Mouse (Mus musculus): Measurements from ENCODE around the gene Farp1. TPM values are rescaled to one million over a fixed set of nuclear protein-coding genes. Genes with fewer than 3 reads are reported as not detected.
"Not testable (repeated sequence)": the region's sequence is repeated elsewhere in the genome, so short reads cannot be mapped to it uniquely, and the experiment has no call there.

Gene Farp1
- polyA plus RNA-seq, 3 experiments from 2014 or later: 2.0 to 3.1 (median 2.9) TPM

GRCm38 (mm10) chr14:121189840-121190239 is 154.8 kb downstream of the Farp1 start:
- ATAC-seq: not testable (repeated sequence)

- no peak for ATAC-seq
These were observed 155.4 kb downstream of the Farp1 start for GRCm38 (mm10) chr14:121190386-121190785.

GRCm38 (mm10) chr14:121191739-121192138 is 156.7 kb downstream of the Farp1 start:
- ATAC-seq: no peak

GRCm38 (mm10) chr14:121192394-121192793 is 157.4 kb downstream of the Farp1 start:
- no peak for ATAC-seq

- no peak for ATAC-seq
These were observed 159.0 kb downstream of the Farp1 start for GRCm38 (mm10) chr14:121193981-121194380.

- no peak for ATAC-seq
These were observed 164.0 kb downstream of the Farp1 start for GRCm38 (mm10) chr14:121198915-121199572.

- no peak for ATAC-seq
These were observed 164.8 kb downstream of the Farp1 start for GRCm38 (mm10) chr14:121199789-121200188.

- no peak for ATAC-seq
These were observed 165.4 kb downstream of the Farp1 start for GRCm38 (mm10) chr14:121200353-121200752.

- ATAC-seq: no peak
These were observed 166.2 kb downstream of the Farp1 start for GRCm38 (mm10) chr14:121201178-121201577.

GRCm38 (mm10) chr14:121205459-121205858 is 170.5 kb downstream of the Farp1 start:
- ATAC-seq: no peak

- no peak for ATAC-seq
These were observed 172.6 kb downstream of the Farp1 start for GRCm38 (mm10) chr14:121207441-121208158.

GRCm38 (mm10) chr14:121208159-121208515 is 173.1 kb downstream of the Farp1 start:
- ATAC-seq: no peak

GRCm38 (mm10) chr14:121210318-121210717 is 175.3 kb downstream of the Farp1 start:
- no peak for ATAC-seq

- ATAC-seq: no peak
These were observed 178.7 kb downstream of the Farp1 start for GRCm38 (mm10) chr14:121213650-121214049.

- no peak for ATAC-seq
These were observed 179.7 kb downstream of the Farp1 start for GRCm38 (mm10) chr14:121214636-121215257.

- no peak for ATAC-seq
These were observed 180.8 kb downstream of the Farp1 start for GRCm38 (mm10) chr14:121215817-121216216.

GRCm38 (mm10) chr14:121216672-121217071 is 181.7 kb downstream of the Farp1 start:
- ATAC-seq: no peak

GRCm38 (mm10) chr14:121218620-121219019 is 183.6 kb downstream of the Farp1 start:
- no peak for ATAC-seq

- no peak for ATAC-seq
These were observed 184.4 kb downstream of the Farp1 start for GRCm38 (mm10) chr14:121219226-121220039.

GRCm38 (mm10) chr14:121220040-121220322 is 185.0 kb downstream of the Farp1 start:
- no peak for ATAC-seq

- no peak for ATAC-seq
These were observed 185.7 kb downstream of the Farp1 start for GRCm38 (mm10) chr14:121220723-121221122.

GRCm38 (mm10) chr14:121225804-121226203 is 190.8 kb downstream of the Farp1 start:
- no peak for ATAC-seq
